Mouse (Mus musculus): ENCODE data around the gene Pkm.

Gene Pkm

GRCm38 (mm10) chr9:59666016-59666415, 9.8 kb downstream of the Pkm start:
- DNase-seq (ENCODE audit: low read depth), result no peak

- DNase-seq (ENCODE audit: low read depth), result no peak
Observed at GRCm38 (mm10) chr9:59666813-59667212, 10.6 kb downstream of the Pkm start.

- no peak for DNase-seq (ENCODE audit: low read depth)
Observed at GRCm38 (mm10) chr9:59667250-59667649, 11.1 kb downstream of the Pkm start.

- DNase-seq (ENCODE audit: low read depth), result no peak
Observed at GRCm38 (mm10) chr9:59667904-59668303, 11.7 kb downstream of the Pkm start.

GRCm38 (mm10) chr9:59668473-59668872, 12.3 kb downstream of the Pkm start:
- no peak for DNase-seq (ENCODE audit: low read depth)

GRCm38 (mm10) chr9:59669172-59669571, 13.0 kb downstream of the Pkm start:
- DNase-seq (ENCODE audit: low read depth), result no peak

- DNase-seq (ENCODE audit: low read depth), result no peak
Observed at GRCm38 (mm10) chr9:59672195-59672894, 16.2 kb downstream of the Pkm start.

GRCm38 (mm10) chr9:59673427-59673826, 17.3 kb downstream of the Pkm start:
- no peak for DNase-seq (ENCODE audit: low read depth)

- no peak for DNase-seq (ENCODE audit: low read depth)
Observed at GRCm38 (mm10) chr9:59675598-59675997, 19.4 kb downstream of the Pkm start.

- no peak for DNase-seq (ENCODE audit: low read depth)
Observed at GRCm38 (mm10) chr9:59678313-59678712, 22.1 kb downstream of the Pkm start.

GRCm38 (mm10) chr9:59679678-59680533, 23.7 kb downstream of the Pkm start, which contains the start of gene Gramd2:
Gene Gramd2 (plus strand): TSS chr9:59680144.
- no peak for DNase-seq (ENCODE audit: low read depth)

GRCm38 (mm10) chr9:59680534-59680875, 24.3 kb downstream of the Pkm start:
- no peak for DNase-seq (ENCODE audit: low read depth)

GRCm38 (mm10) chr9:59684020-59684419, 27.9 kb downstream of the Pkm start:
- no peak for DNase-seq (ENCODE audit: low read depth)

GRCm38 (mm10) chr9:59687416-59688046, 31.4 kb downstream of the Pkm start:
- DNase-seq (ENCODE audit: low read depth), result no peak

GRCm38 (mm10) chr9:59691635-59692094, 35.5 kb downstream of the Pkm start:
- DNase-seq (ENCODE audit: low read depth), result no peak

- DNase-seq (ENCODE audit: low read depth), result no peak
Observed at GRCm38 (mm10) chr9:59692145-59692544, 36.0 kb downstream of the Pkm start.

GRCm38 (mm10) chr9:59694571-59695450, 38.6 kb downstream of the Pkm start:
- no peak for DNase-seq (ENCODE audit: low read depth)

GRCm38 (mm10) chr9:59695451-59695813, 39.3 kb downstream of the Pkm start:
- DNase-seq (ENCODE audit: low read depth), result no peak

GRCm38 (mm10) chr9:59696381-59696780, 40.2 kb downstream of the Pkm start:
- DNase-seq (ENCODE audit: low read depth), result no peak

- DNase-seq (ENCODE audit: low read depth), result no peak
Observed at GRCm38 (mm10) chr9:59701094-59701493, 44.9 kb downstream of the Pkm start.

GRCm38 (mm10) chr9:59703099-59703498, 46.9 kb downstream of the Pkm start:
- DNase-seq (ENCODE audit: low read depth), result no peak
